Mouse (Mus musculus) ES-E14 (cell line): ENCODE measurements around the gene Naglu. TPM values are rescaled to one million over a fixed set of nuclear protein-coding genes. Genes with fewer than 3 reads are reported as not detected.

Experiments
- DNase-seq: peaks from one replicate; pipeline ENCODE4 v3.0.0-alpha.2; 2013; ENCODE audit warnings: low read depth, low spot score
- H3K27ac ChIP-seq: 2 replicates; pipeline ENCODE4 v1.5.1; 2012; ENCODE audit warnings: low read depth, mild to moderate bottlenecking, low read length, moderate library complexity, mixed read lengths; ENCODE audit not compliant: poor library complexity, insufficient read depth, severe bottlenecking
- H3K36me3 ChIP-seq: 2 replicates; pipeline ENCODE4 v1.6.1; 2012; ENCODE audit warnings: mild to moderate bottlenecking, low read length, moderate library complexity, mixed read lengths; ENCODE audit not compliant: control insufficient read depth, poor library complexity, insufficient read depth, severe bottlenecking
- H3K4me1 ChIP-seq, 2 experiments: fragments of 150-350 bp in 1 of 2; sonication (generic) in 1 of 2; 2 replicates each; pipeline ENCODE4 v1.6.1; 2012; ENCODE audit warnings: low read length in 2 of 2, mild to moderate bottlenecking in 1 of 2, mixed read lengths in 1 of 2; ENCODE audit not compliant: control insufficient read depth in 2 of 2, insufficient read depth in 2 of 2, poor library complexity in 1 of 2
- H3K4me3 ChIP-seq, 2 experiments: fragments of 150-350 bp in 1 of 2; sonication (generic) in 1 of 2; 2 replicates each; pipeline ENCODE4 v1.5.1; 2012; ENCODE audit warnings: low read length in 2 of 2, low read depth in 1 of 2, mild to moderate bottlenecking in 1 of 2, mixed read lengths in 1 of 2; ENCODE audit not compliant: insufficient read depth in 1 of 2, poor library complexity in 1 of 2, severe bottlenecking in 1 of 2
- H3K9ac ChIP-seq: 2 replicates; pipeline ENCODE4 v1.6.1; 2012; ENCODE audit warnings: low read depth, mild to moderate bottlenecking, low read length, mixed read lengths; ENCODE audit not compliant: poor library complexity, insufficient read depth, severe bottlenecking
- H3K9me3 ChIP-seq: fragments of 150-350 bp; sonication (generic); 2 replicates; pipeline ENCODE4 v1.6.1; 2012; ENCODE audit warnings: low read depth, mild to moderate bottlenecking, low read length; ENCODE audit not compliant: control insufficient read depth, insufficient read depth
- CHD2 ChIP-seq: IDR thresholded peaks from 2 replicates; pipeline ENCODE4 v1.6.1; 2014; ENCODE audit warnings: mild to moderate bottlenecking, low read depth, low read length, inconsistent platforms
- HCFC1 ChIP-seq: IDR thresholded peaks from 2 replicates; pipeline ENCODE4 v1.6.1; 2012; ENCODE audit warnings: low read length, inconsistent platforms, borderline replicate concordance; ENCODE audit not compliant: insufficient read depth
- MAFK ChIP-seq: IDR thresholded peaks from 2 replicates; pipeline ENCODE4 v1.6.1; 2014; ENCODE audit warnings: mild to moderate bottlenecking, low read depth, low read length, inconsistent platforms; ENCODE audit not compliant: insufficient read depth
- ZC3H11A ChIP-seq: IDR thresholded peaks from 2 replicates; pipeline ENCODE4 v1.6.1; 2012; ENCODE audit warnings: low read depth, mild to moderate bottlenecking, inconsistent platforms, low read length, borderline replicate concordance
- ZNF384 ChIP-seq: IDR thresholded peaks from 2 replicates; pipeline ENCODE4 v1.6.1; 2012; ENCODE audit warnings: low read depth, low read length, inconsistent platforms
- in situ Hi-C, 2 experiments: fragments of 600-800 bp; cut with MboI; formaldehyde crosslinking; loops; one replicate each; pipeline ENCODE4 v1.15.1; 2025; ENCODE audit warnings: low sequenced_read_pairs in 2 of 2, inconsistent platforms in 1 of 2; ENCODE audit not compliant: unreplicated experiment in 2 of 2
- total RNA-seq: library from RNA; depleted of rRNA; stranded (reverse); fragments of 300-350 nt; gene quantifications from 2 replicates; pipeline ENCODE4 v1.2.3, GENCODE M21; 2012

Gene Naglu
- total RNA-seq, 1 experiment: 4.7 TPM

GRCm38 (mm10) chr11:101061049-101061448 is 8.8 kb upstream of the Naglu start:
- TF ChIP-seq ZC3H11A (no peak), HCFC1 (no peak), ZNF384 (no peak), CHD2 (no peak), MAFK (no peak)
- peaks cover 2% of the 10 kb centered on the region; the same call in 1 of the 2 replicates for H3K36me3 ChIP-seq
- peaks cover 5 to 31% of the 10 kb centered on the region in 2 experiments for H3K4me1 ChIP-seq
- H3K9me3 ChIP-seq: no peaks in the 10 kb centered on the region
- no peak overlapping the region for H3K27ac ChIP-seq
- no peak overlapping the region for H3K4me3 ChIP-seq
- in situ Hi-C loops: loop anchor here in 1 of 2 experiments (10.0 kb wide), 1 partner anchor 76 kb away; no protein-coding TSS in a partner anchor
- DNase-seq: no peak
- no peak overlapping the region for H3K9ac ChIP-seq

- Histone ChIP-seq H3K4me3 (no peak overlapping the region), H3K4me1 (peaks cover 5 to 34% of the 10 kb centered on the region in 2 experiments), H3K9ac (no peak overlapping the region), H3K27ac (no peak overlapping the region), H3K36me3 (peaks cover 2% of the 10 kb centered on the region; the same call in 1 of the 2 replicates), H3K9me3 (no peaks in the 10 kb centered on the region)
- TF ChIP-seq CHD2: no peak
- no peak for TF ChIP-seq MAFK
- no peak for TF ChIP-seq ZC3H11A
- no peak for TF ChIP-seq HCFC1
- no peak for TF ChIP-seq ZNF384
- DNase-seq: no peak
- in situ Hi-C loops: loop anchor here in 1 of 2 experiments (10.0 kb wide), 1 partner anchor 78 kb away; no protein-coding TSS in a partner anchor
Measured at GRCm38 (mm10) chr11:101062165-101062884, 7.5 kb upstream of the Naglu start.

GRCm38 (mm10) chr11:101062971-101063675 is 6.7 kb upstream of the Naglu start:
- DNase-seq: no peak
- peak overlapping the region; percentile 17; the same call in 1 of the 2 replicates for H3K9ac ChIP-seq
- no peak overlapping the region for H3K27ac ChIP-seq
- TF ChIP-seq MAFK (no peak), CHD2 (no peak), ZC3H11A (no peak), ZNF384 (no peak), HCFC1 (no peak)
- H3K4me3 ChIP-seq: 0 out of 4 replicates have a peak overlapping the region, but pooled peaks of 1 of the 2 experiments have one; percentile 15
- peaks cover 2% of the 10 kb centered on the region; the same call in 1 of the 2 replicates for H3K36me3 ChIP-seq
- in situ Hi-C loops: loop anchor here in 1 of 2 experiments (10.0 kb wide), 1 partner anchor 78 kb away; no protein-coding TSS in a partner anchor
- H3K9me3 ChIP-seq: no peaks in the 10 kb centered on the region
- peaks cover 2 to 34% of the 10 kb centered on the region in 2 experiments; a peak in 3 of 4 replicates for H3K4me1 ChIP-seq

- peak overlapping the region; percentile 54; the same call in 1 of the 2 replicates for H3K9ac ChIP-seq
- H3K9me3 ChIP-seq: no peaks in the 10 kb centered on the region
- in situ Hi-C loops: loop anchor here in 1 of 2 experiments (10.0 kb wide), 1 partner anchor 79 kb away; no protein-coding TSS in a partner anchor
- TF ChIP-seq CHD2 (no peak), HCFC1 (no peak), ZNF384 (no peak), MAFK (no peak), ZC3H11A (no peak)
- H3K4me1 ChIP-seq: peaks cover 2 to 28% of the 10 kb centered on the region in 2 experiments; a peak in 3 of 4 replicates
- H3K4me3 ChIP-seq: peak overlapping the region; percentile 15 to 43; a peak in 1 of 4 replicates
- DNase-seq: no peak
- H3K27ac ChIP-seq: peak overlapping the region; percentile 3; the same call in 1 of the 2 replicates
- peaks cover 2% of the 10 kb centered on the region; the same call in 1 of the 2 replicates for H3K36me3 ChIP-seq
Measured at GRCm38 (mm10) chr11:101063676-101064327, 6.0 kb upstream of the Naglu start.
